Mouse (Mus musculus) forebrain, embryonic 16.5 days (tissue): Measurements from ENCODE around the gene Trmt10a. TPM values are rescaled to one million over a fixed set of nuclear protein-coding genes. Genes with fewer than 3 reads are reported as not detected.
A peak's percentile ranks its signal among the peaks of the same experiment; 100 is the strongest.

Source experiments
- ATAC-seq: fragments of 200-750 bp; cut with Nextera tagmentation; 2 replicates; pipeline ENCODE4 v1.8.0; 2017; ENCODE audit warnings: mild to moderate bottlenecking, moderate library complexity
- H3K27ac ChIP-seq: fragments of 300-500 bp; sonication (generic); 2 replicates; pipeline ENCODE4 v1.5.1; 2014; ENCODE audit warnings: low read length, control low read depth
- H3K27me3 ChIP-seq: fragments of 300-500 bp; sonication (generic); replicated peaks from 2 replicates; pipeline ENCODE4 v1.6.1; 2014; ENCODE audit warnings: low read length; ENCODE audit not compliant: control insufficient read depth, insufficient read depth
- H3K36me3 ChIP-seq: fragments of 300-500 bp; sonication (generic); 2 replicates; pipeline ENCODE4 v1.6.1; 2014; ENCODE audit not compliant: control insufficient read depth, insufficient read depth
- H3K4me1 ChIP-seq: fragments of 300-500 bp; sonication (generic); replicated peaks from 2 replicates; pipeline ENCODE4 v1.6.1; 2014; ENCODE audit warnings: low read length; ENCODE audit not compliant: control insufficient read depth, insufficient read depth
- H3K4me2 ChIP-seq: fragments of 300-500 bp; sonication (generic); 2 replicates; pipeline ENCODE4 v1.6.1; 2014; ENCODE audit warnings: mild to moderate bottlenecking, low read length, control low read depth
- H3K4me3 ChIP-seq: fragments of 300-500 bp; sonication (generic); replicated peaks from 2 replicates; pipeline ENCODE4 v1.5.1; 2014; ENCODE audit warnings: mild to moderate bottlenecking, low read length, control low read depth
- H3K9ac ChIP-seq: fragments of 300-500 bp; sonication (generic); replicated peaks from 2 replicates; pipeline ENCODE4 v1.6.1; 2014; ENCODE audit warnings: low read depth, low read length, control low read depth
- H3K9me3 ChIP-seq: fragments of 300-500 bp; sonication (generic); 2 replicates; pipeline ENCODE4 v1.6.1; 2016; ENCODE audit warnings: low read length; ENCODE audit not compliant: control insufficient read depth
- WGBS: fragments of 180-500 bp; shearing (Covaris S2); extraction: QIAGEN DNeasy Blood & Tissue Kit; methylation state at CpG from one replicate; pipeline ENCODE4 v1.1.7; 2014; 5-methylcytosine and 5-hydroxymethylcytosine counted together
- polyA plus RNA-seq: library from polyadenylated mRNA; unstranded; fragments of >200 nt; fragmentation: Nextera tagmentation; extraction: Ambion mirVana; gene quantifications from 2 replicates; pipeline ENCODE4 v1.2.1, GENCODE M21; 2015

Gene Trmt10a
- polyA plus RNA-seq: 7.2 and 7.3 TPM in 2 replicates

- H3K4me1 ChIP-seq: peaks cover 3% of the 10 kb centered on the region
- ATAC-seq: peak; percentile 98
- H3K27ac ChIP-seq: peak within 1 kb of the TSS; percentile 99
- H3K9ac ChIP-seq: peak within 1 kb of the TSS; percentile 80
- H3K27me3 ChIP-seq: no peaks in the 10 kb centered on the region
- H3K4me3 ChIP-seq: peak within 1 kb of the TSS; percentile 75
- H3K9me3 ChIP-seq: no peaks in the 10 kb centered on the region
- peak within 1 kb of the TSS; percentile 84 for H3K4me2 ChIP-seq
- no peaks in the 10 kb centered on the region for H3K36me3 ChIP-seq
- WGBS: under 1% methylated on average over 70 of the region's 70 CpGs
Observed at GRCm38 (mm10) chr3:138143315-138144059, at the start of gene Trmt10a. Gene Trmt10a, plus strand, starts transcription at chr3:138143448.

GRCm38 (mm10) chr3:138095301-138095700, 47.9 kb upstream of the Trmt10a start:
- H3K4me3 ChIP-seq: no peak overlapping the region
- H3K27ac ChIP-seq: peak overlapping the region; percentile 11; the same call in 1 of the 2 replicates
- H3K9me3 ChIP-seq: no peaks in the 10 kb centered on the region
- no peaks in the 10 kb centered on the region for H3K27me3 ChIP-seq
- no peak overlapping the region for H3K9ac ChIP-seq
- 53% methylated on average over 3 of the region's 3 CpGs for WGBS
- no peaks in the 10 kb centered on the region for H3K36me3 ChIP-seq
- H3K4me1 ChIP-seq: peaks cover 11% of the 10 kb centered on the region
- peak; percentile 63 for ATAC-seq
- no peak overlapping the region; the same call in 1 of the 2 replicates for H3K4me2 ChIP-seq

- Histone ChIP-seq H3K27ac (peak overlapping the region; percentile 11; the same call in 1 of the 2 replicates), H3K27me3 (no peaks in the 10 kb centered on the region), H3K4me1 (peaks cover 11% of the 10 kb centered on the region), H3K36me3 (no peaks in the 10 kb centered on the region), H3K4me2 (peak overlapping the region; percentile 15; the same call in 1 of the 2 replicates), H3K4me3 (no peak overlapping the region), H3K9me3 (no peaks in the 10 kb centered on the region), H3K9ac (no peak overlapping the region)
- ATAC-seq: peak; percentile 69
- WGBS: 33% methylated on average over 10 of the region's 10 CpGs
Observed at GRCm38 (mm10) chr3:138095718-138096117, 47.5 kb upstream of the Trmt10a start.

DNA sequence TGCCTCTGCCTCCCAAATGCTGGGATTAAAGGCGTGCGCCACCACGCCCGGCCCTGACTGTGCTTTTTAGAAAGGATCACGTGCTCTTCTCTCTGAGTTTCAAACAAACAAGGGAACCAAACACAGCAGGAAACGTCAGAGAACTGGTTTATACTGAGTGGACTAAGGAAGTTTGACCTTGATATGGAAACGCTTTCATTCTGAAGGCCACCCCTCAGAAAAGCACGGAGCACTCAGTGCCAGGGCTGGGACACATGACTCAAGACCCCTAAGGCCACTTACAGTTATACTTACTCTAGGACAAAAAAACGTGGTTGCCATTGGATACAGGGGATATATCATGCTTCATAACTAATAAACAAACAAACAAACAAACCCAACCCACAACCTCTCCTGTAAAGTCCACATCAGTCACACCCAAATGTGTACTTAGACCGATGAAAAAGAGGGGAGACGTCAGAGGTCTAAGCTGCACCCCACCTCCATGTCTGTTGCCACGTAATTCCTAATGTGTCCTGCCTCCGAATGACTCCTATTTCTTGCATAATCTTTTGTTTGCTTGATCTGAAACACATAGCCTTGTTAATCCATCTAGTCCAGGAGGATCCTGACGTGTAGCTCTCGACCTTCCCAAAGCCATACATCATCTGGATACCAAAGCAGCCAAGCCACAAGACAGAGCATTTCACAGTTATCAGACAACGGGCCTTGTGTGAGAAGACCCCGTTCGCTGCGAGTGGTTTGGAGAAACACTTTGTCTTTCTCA, 46.8 kb upstream of the Trmt10a start:
- no peaks in the 10 kb centered on the region for H3K9me3 ChIP-seq
- WGBS: 90% methylated on average over 19 of the region's 19 CpGs
- H3K36me3 ChIP-seq: no peaks in the 10 kb centered on the region
- H3K4me2 ChIP-seq: no peak overlapping the region
- H3K27me3 ChIP-seq: no peaks in the 10 kb centered on the region
- H3K4me3 ChIP-seq: no peak overlapping the region
- no peak for ATAC-seq
- H3K9ac ChIP-seq: no peak overlapping the region
- H3K4me1 ChIP-seq: peaks cover 11% of the 10 kb centered on the region
- no peak overlapping the region for H3K27ac ChIP-seq

- H3K9ac ChIP-seq: no peak overlapping the region
- H3K27ac ChIP-seq: no peak overlapping the region; the same call in 1 of the 2 replicates
- no peaks in the 10 kb centered on the region for H3K36me3 ChIP-seq
- no peak for ATAC-seq
- 77% methylated on average over 1 of the region's 1 CpGs for WGBS
- H3K27me3 ChIP-seq: no peaks in the 10 kb centered on the region
- no peaks in the 10 kb centered on the region for H3K9me3 ChIP-seq
- H3K4me2 ChIP-seq: no peak overlapping the region
- peaks cover 11% of the 10 kb centered on the region for H3K4me1 ChIP-seq
- no peak overlapping the region for H3K4me3 ChIP-seq
Observed at GRCm38 (mm10) chr3:138097718-138098117, 45.5 kb upstream of the Trmt10a start.

DNA sequence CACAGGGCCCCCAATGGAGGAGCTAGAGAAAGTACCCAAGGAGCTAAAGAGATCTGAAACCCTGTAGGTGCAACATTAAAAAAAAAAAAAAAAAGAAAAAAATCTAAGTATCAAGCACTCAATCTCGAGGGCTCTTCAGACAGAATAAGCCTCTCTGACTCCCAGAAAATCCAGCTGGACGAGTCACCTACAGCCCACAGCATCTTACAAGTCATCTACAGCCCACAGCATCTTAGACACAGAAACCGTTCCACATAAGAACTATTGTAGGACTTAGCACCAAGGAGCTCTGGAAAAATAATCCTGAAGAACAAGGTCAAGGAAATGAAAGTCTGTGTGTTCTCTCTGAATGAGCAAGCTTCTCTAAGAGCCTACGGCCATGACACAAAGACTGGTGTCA, 41.3 kb upstream of the Trmt10a start:
- peaks cover 4% of the 10 kb centered on the region; the same call in 1 of the 2 replicates for H3K4me1 ChIP-seq
- no peaks in the 10 kb centered on the region for H3K9me3 ChIP-seq
- WGBS: 80% methylated on average over 4 of the region's 4 CpGs
- H3K9ac ChIP-seq: no peak overlapping the region
- H3K4me2 ChIP-seq: no peak overlapping the region
- no peaks in the 10 kb centered on the region for H3K27me3 ChIP-seq
- ATAC-seq: no peak
- H3K36me3 ChIP-seq: no peaks in the 10 kb centered on the region
- no peak overlapping the region for H3K27ac ChIP-seq
- H3K4me3 ChIP-seq: no peak overlapping the region

DNA sequence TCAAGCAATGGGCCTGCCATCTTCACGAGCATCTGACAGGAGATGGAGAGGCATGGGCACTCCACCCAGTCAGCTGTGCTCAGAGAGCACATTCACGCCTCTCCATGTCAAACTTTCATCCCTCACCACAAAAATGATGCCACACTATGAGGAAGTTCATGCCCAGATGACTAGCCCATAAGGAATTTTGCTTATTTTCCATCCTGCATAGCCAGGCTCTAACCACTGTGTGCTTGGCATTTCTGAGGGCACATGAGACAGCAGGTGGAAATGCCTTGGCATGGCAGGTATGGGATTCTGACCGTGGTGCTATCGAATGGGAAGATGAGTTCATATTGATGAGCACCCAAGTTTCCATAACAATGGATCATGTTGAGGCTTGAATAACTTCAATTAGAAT, 39.6 kb upstream of the Trmt10a start:
- WGBS: 95% methylated on average over 4 of the region's 4 CpGs
- H3K36me3 ChIP-seq: no peaks in the 10 kb centered on the region

DNA sequence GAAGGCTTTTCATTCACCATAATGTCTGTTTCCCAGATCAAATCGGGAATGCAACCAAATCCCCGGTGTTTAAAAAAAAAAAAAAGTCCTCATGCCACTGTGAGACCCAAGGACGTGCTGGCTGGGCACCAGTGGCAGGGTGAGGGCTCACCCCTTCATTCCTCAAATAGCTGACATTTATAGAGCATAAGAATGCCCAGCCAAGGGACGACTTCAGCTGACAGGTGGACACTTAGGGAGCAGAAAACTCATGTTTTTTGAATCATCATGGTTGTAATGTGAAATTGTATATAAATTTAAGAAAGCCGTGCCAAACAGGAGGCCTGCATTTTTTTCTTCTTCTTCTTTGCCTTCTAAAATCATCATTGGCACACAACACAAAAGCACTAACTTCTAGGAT, 38.2 kb upstream of the Trmt10a start:
- WGBS: 76% methylated on average over 5 of the region's 5 CpGs
- no peaks in the 10 kb centered on the region for H3K9me3 ChIP-seq
- H3K4me2 ChIP-seq: no peak overlapping the region
- no peak overlapping the region for H3K4me3 ChIP-seq
- H3K4me1 ChIP-seq: no peaks in the 10 kb centered on the region
- H3K9ac ChIP-seq: no peak overlapping the region
- no peaks in the 10 kb centered on the region for H3K36me3 ChIP-seq
- no peak overlapping the region for H3K27ac ChIP-seq
- no peaks in the 10 kb centered on the region for H3K27me3 ChIP-seq
- no peak for ATAC-seq

More for the DNA sequence above, 39.6 kb upstream of the Trmt10a start:
- no peaks in the 10 kb centered on the region for H3K9me3 ChIP-seq
- H3K27me3 ChIP-seq: no peaks in the 10 kb centered on the region
- no peak overlapping the region for H3K4me3 ChIP-seq
- no peaks in the 10 kb centered on the region for H3K4me1 ChIP-seq
- no peak overlapping the region for H3K4me2 ChIP-seq
- no peak overlapping the region for H3K27ac ChIP-seq
- ATAC-seq: no peak
- no peak overlapping the region for H3K9ac ChIP-seq

GRCm38 (mm10) chr3:138106887-138107286, 36.4 kb upstream of the Trmt10a start:
- Histone ChIP-seq H3K9me3 (no peaks in the 10 kb centered on the region), H3K4me2 (no peak overlapping the region), H3K9ac (no peak overlapping the region), H3K4me1 (no peaks in the 10 kb centered on the region), H3K4me3 (no peak overlapping the region), H3K36me3 (no peaks in the 10 kb centered on the region), H3K27ac (no peak overlapping the region), H3K27me3 (no peaks in the 10 kb centered on the region)
- 94% methylated on average over 10 of the region's 10 CpGs for WGBS
- ATAC-seq: no peak
